Mouse (Mus musculus) lung, postnatal 36 days (tissue): ENCODE results near the gene 2310022B05Rik.

Experiments
- DNase-seq: peaks from one replicate; pipeline ENCODE4 v3.0.0; 2022; ENCODE audit warnings: mixed read lengths

Gene 2310022B05Rik

GRCm38 (mm10) chr8:124604066-124604465 lies 59.1 kb downstream of the 2310022B05Rik start:
- no peak for DNase-seq

- no peak for DNase-seq
Measured at GRCm38 (mm10) chr8:124589393-124589792, 73.8 kb downstream of the 2310022B05Rik start.

DNA sequence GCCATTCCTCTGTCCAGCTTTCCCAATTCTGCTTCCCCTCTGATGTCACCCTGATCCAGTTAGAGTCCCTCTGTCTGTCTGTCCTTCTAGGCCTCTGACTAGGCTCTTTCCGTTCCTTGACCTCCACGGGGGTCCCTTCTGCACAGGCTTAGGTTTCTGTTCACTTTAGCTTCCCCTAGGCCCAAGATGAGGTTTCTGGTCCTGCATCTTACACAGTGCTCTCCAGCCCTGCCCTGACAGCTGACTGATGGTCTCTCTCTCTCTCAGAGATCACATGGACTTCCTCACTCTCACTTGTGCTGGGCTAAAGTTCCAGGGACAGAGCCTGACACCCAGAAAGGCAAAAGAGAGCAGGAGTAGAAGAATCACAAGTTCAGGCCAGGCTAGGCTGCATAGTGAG lies 76.6 kb downstream of the 2310022B05Rik start:
- DNase-seq, result peak; percentile 10
